ENCODE assay signal across 8 mouse cellular contexts in genomic region chr11:36045681-36046276, GRCm38 (mm10).
DNase-seq lines count a peak whose midpoint lies in the region; ATAC-seq and TF ChIP-seq lines count a peak whose summit lies in the region.

No protein-coding gene starts in this region.

- no peaks in the 10 kb centered on the region for H3K27me3 ChIP-seq in C2C12 (ENCODE audit: control insufficient read depth, insufficient read depth, insufficient read length)
- H3K27me3 ChIP-seq in embryonic facial prominence, embryonic 12.5 days, result peaks cover 11% of the 10 kb centered on the region
- no peaks in the 10 kb centered on the region for H3K27me3 ChIP-seq in heart, embryonic 11.5 days (ENCODE audit: control insufficient read depth, insufficient read depth, low read length)
- H3K27me3 ChIP-seq in kidney, embryonic 16.5 days (ENCODE audit: insufficient read depth, low read length), result no peaks in the 10 kb centered on the region
- H3K27me3 ChIP-seq in liver, adult 2 months (ENCODE audit: control insufficient read depth, insufficient read depth, low read length), result no peaks in the 10 kb centered on the region; the same call in 1 of the 2 replicates

- H3K79me2 ChIP-seq in C2C12 (ENCODE audit: control insufficient read depth, insufficient read depth), result no peaks in the 10 kb centered on the region
- no peaks in the 10 kb centered on the region for H3K79me2 ChIP-seq in liver, adult 2 months (ENCODE audit: control insufficient read depth, insufficient read depth, low read length)

- TF ChIP-seq CTCF in C2C12 (IDR thresholded peaks at IDR 0.05; ENCODE audit: control insufficient read depth, insufficient read depth, insufficient read length), result peak; percentile 70
- TF ChIP-seq CTCF in liver, adult 2 months (IDR thresholded peaks at IDR 0.05; ENCODE audit: low read depth, low read length), result peak; percentile 79

- no peak overlapping the region for H3K27ac ChIP-seq in embryonic facial prominence, embryonic 12.5 days
- no peak overlapping the region for H3K27ac ChIP-seq in heart, embryonic 11.5 days (ENCODE audit: low read depth, low read length)
- H3K27ac ChIP-seq in kidney, embryonic 16.5 days (ENCODE audit: low read length), result no peak overlapping the region
- H3K27ac ChIP-seq in liver, adult 2 months (replicated peaks; ENCODE audit: insufficient read depth, low read depth, low read length), result no peak overlapping the region

- WGBS in embryonic facial prominence, embryonic 12.5 days, result 3% methylated on average over 13 of the region's 13 CpGs
- WGBS in heart, embryonic 11.5 days (ENCODE audit: insufficient replicate concordance), result 3% methylated on average over 13 of the region's 13 CpGs
- 3% methylated on average over 13 of the region's 13 CpGs for WGBS in kidney, embryonic 16.5 days
- 5% methylated on average over 13 of the region's 13 CpGs for WGBS in liver, adult 2 months

- no peaks in the 10 kb centered on the region for H3K36me3 ChIP-seq in C2C12 (ENCODE audit: control insufficient read depth, insufficient read depth)
- no peaks in the 10 kb centered on the region for H3K36me3 ChIP-seq in embryonic facial prominence, embryonic 12.5 days
- no peaks in the 10 kb centered on the region for H3K36me3 ChIP-seq in heart, embryonic 11.5 days (ENCODE audit: control insufficient read depth, insufficient read depth, low read length)
- H3K36me3 ChIP-seq in kidney, embryonic 16.5 days (ENCODE audit: insufficient read depth, low read length), result no peaks in the 10 kb centered on the region
- H3K36me3 ChIP-seq in liver, adult 2 months (ENCODE audit: control insufficient read depth, insufficient read depth, low read length), result no peaks in the 10 kb centered on the region

- H3K9me3 ChIP-seq in embryonic facial prominence, embryonic 12.5 days, result no peaks in the 10 kb centered on the region
- no peaks in the 10 kb centered on the region for H3K9me3 ChIP-seq in heart, embryonic 11.5 days (replicated peaks; ENCODE audit: control insufficient read depth, low read length)
- H3K9me3 ChIP-seq in kidney, embryonic 16.5 days (ENCODE audit: low read length), result no peaks in the 10 kb centered on the region

- H3K4me3 ChIP-seq in C2C12 (ENCODE audit: insufficient read depth, poor library complexity, severe bottlenecking), result no peak overlapping the region
- peak overlapping the region; percentile 38 for H3K4me3 ChIP-seq in embryonic facial prominence, embryonic 12.5 days
- peak overlapping the region; percentile 54 for H3K4me3 ChIP-seq in heart, embryonic 11.5 days (ENCODE audit: low read depth, low read length)
- H3K4me3 ChIP-seq in kidney, embryonic 16.5 days (ENCODE audit: low read length), result peak overlapping the region; percentile 47
- no peak overlapping the region; the same call in 1 of the 2 replicates for H3K4me3 ChIP-seq in liver, adult 2 months (ENCODE audit: insufficient read depth, low read depth, low read length)

- H3K9ac ChIP-seq in embryonic facial prominence, embryonic 12.5 days, result peak overlapping the region; percentile 38; the same call in 1 of the 2 replicates
- H3K9ac ChIP-seq in heart, embryonic 11.5 days (ENCODE audit: low read depth, low read length), result peak overlapping the region; percentile 63
- H3K9ac ChIP-seq in kidney, embryonic 16.5 days (replicated peaks; ENCODE audit: low read length), result peak overlapping the region; percentile 56
- H3K9ac ChIP-seq in liver, adult 2 months (ENCODE audit: low read depth, low read length), result no peak overlapping the region

- peak; percentile 62; the same call in 1 of the 2 replicates for ATAC-seq in embryonic facial prominence, embryonic 12.5 days (ENCODE audit: insufficient number of reproducible peaks, insufficient read depth, low FRiP score, low TSS enrichment)
- 0 out of 2 replicates have a peak, but pooled peaks have one; percentile 31 for ATAC-seq in heart, embryonic 11.5 days (replicated peaks; ENCODE audit: insufficient number of reproducible peaks, low FRiP score, low TSS enrichment)
- ATAC-seq in kidney, embryonic 16.5 days (ENCODE audit: low FRiP score, low TSS enrichment), result peak; percentile 84

- no peak overlapping the region for H3ac ChIP-seq in C2C12 (ENCODE audit: control insufficient read depth, insufficient read length, low read depth)

- no peaks in the 10 kb centered on the region for H3K79me3 ChIP-seq in C2C12 (ENCODE audit: low read depth)

- TF ChIP-seq POLR2A in liver, adult 2 months (IDR thresholded peaks at IDR 0.05; ENCODE audit: extremely low read depth, insufficient read depth, low read length), result no peak

- peak; percentile 35 to 39 for DNase-seq in adrenal gland, postnatal 4 days (ENCODE audit: low spot score in 2 of 2)
- peak; percentile 55 for DNase-seq in liver, adult 2 months (ENCODE audit: extremely low read depth, low read depth, low spot score)
- DNase-seq in naive thymus-derived CD4-positive, alpha-beta T cell, adult 2 months (ENCODE audit: low read depth), result peak; percentile 19
- peak; percentile 78 for DNase-seq in testis, postnatal 10 days (ENCODE audit: low spot score)

- H3K4me1 ChIP-seq in embryonic facial prominence, embryonic 12.5 days, result no peaks in the 10 kb centered on the region
- H3K4me1 ChIP-seq in heart, embryonic 11.5 days (ENCODE audit: control insufficient read depth, insufficient read depth, low read length), result no peaks in the 10 kb centered on the region
- H3K4me1 ChIP-seq in kidney, embryonic 16.5 days (ENCODE audit: insufficient read depth, low read length), result no peaks in the 10 kb centered on the region
- peaks cover 4% of the 10 kb centered on the region; the same call in 1 of the 2 replicates for H3K4me1 ChIP-seq in liver, adult 2 months (ENCODE audit: control insufficient read depth, insufficient read depth, low read length)

- peak overlapping the region; percentile 45 for H3K4me2 ChIP-seq in embryonic facial prominence, embryonic 12.5 days (replicated peaks)
- peak overlapping the region; percentile 61 for H3K4me2 ChIP-seq in heart, embryonic 11.5 days
- H3K4me2 ChIP-seq in kidney, embryonic 16.5 days (replicated peaks; ENCODE audit: low read depth, low read length), result peak overlapping the region; percentile 51

TF ChIP-seq in C2C12, 6 proteins besides CTCF, POLR2A, EP300 and RAD21:
- TF ChIP-seq FOSL1 (IDR thresholded peaks at IDR 0.05; ENCODE audit: insufficient read depth, low read length, poor library complexity, severe bottlenecking) (no peak), MAX (IDR thresholded peaks at IDR 0.05) (no peak)

Comparison
In these comparisons a context has a peak if more than half of its experiments do, and no peak if none do; other contexts are left out.
1. H3K4me3 ChIP-seq: peak in embryonic facial prominence, embryonic 12.5 days (single experiment), heart, embryonic 11.5 days (single experiment) and kidney, embryonic 16.5 days (single experiment); none in C2C12 (single experiment) and liver, adult 2 months (single experiment).
2. DNase-seq: peak in every context shown above with its lines; median percentile 78 in testis, postnatal 10 days; 55 in liver, adult 2 months; 37 in adrenal gland, postnatal 4 days; 19 in naive thymus-derived CD4-positive, alpha-beta T cell, adult 2 months.
3. ATAC-seq: peak in every context shown above with its lines; median percentile 84 in kidney, embryonic 16.5 days; 62 in embryonic facial prominence, embryonic 12.5 days; 31 in heart, embryonic 11.5 days.
4. Peak in every context shown above with its lines, with median percentiles within 50 percentile points of each other: H3K4me2 ChIP-seq.